Mouse (Mus musculus) heart, adult 2 months (tissue): ENCODE data around the gene Tmem209.

Experiments used
- CTCF ChIP-seq: fragments of 200-600 bp; IDR thresholded peaks from 2 replicates; pipeline ENCODE4 v1.8.1; 2022; ENCODE audit warnings: antibody characterized with exemption, mild to moderate bottlenecking, moderate library complexity
- EP300 ChIP-seq: fragments of 200-500 bp; IDR thresholded peaks from 2 replicates; pipeline ENCODE4 v1.6.1; 2011; ENCODE audit warnings: low read depth, low read length, control low read depth; ENCODE audit not compliant: insufficient read depth
- POLR2A ChIP-seq: fragments of 200-500 bp; IDR thresholded peaks from 2 replicates; pipeline ENCODE4 v1.6.1; 2011; ENCODE audit warnings: mild to moderate bottlenecking, low read depth, low read length, control low read depth; ENCODE audit not compliant: insufficient read depth

DNA sequence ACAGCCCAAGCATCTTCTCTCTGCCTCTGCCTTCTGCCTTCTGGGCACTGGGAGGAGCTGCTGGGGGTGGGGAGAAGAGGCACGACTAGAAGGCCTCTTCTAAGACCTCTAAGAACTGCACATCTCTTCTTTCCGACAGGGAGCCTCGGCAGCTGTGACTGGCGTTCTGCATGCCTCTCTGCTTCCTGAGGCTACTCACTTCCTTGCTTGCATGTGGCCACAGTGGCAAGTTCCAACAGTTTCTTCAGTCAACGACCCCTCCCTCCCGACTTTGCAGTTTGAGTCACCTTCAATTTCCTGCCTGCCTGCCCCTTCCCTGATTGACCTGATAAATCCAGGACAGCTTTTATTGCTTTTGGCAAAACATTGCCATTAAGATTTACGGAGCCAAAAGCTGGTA is 46.8 kb downstream of the Tmem209 start:
- TF ChIP-seq POLR2A (no peak), CTCF (no peak), EP300 (no peak)
